Comparison of ENCODE assay signal across 22 mouse cellular contexts in genomic region chr3:126613510-126614128, GRCm38 (mm10). TPM values are rescaled to one million over a fixed set of nuclear protein-coding genes. Genes with fewer than 3 reads are reported as not detected.
DNase-seq lines count a peak whose midpoint lies in the region; ATAC-seq and TF ChIP-seq lines count a peak whose summit lies in the region.
"Had no signal": no experiment of that assay in that cellular context is flagged by ENCODE, and none has a peak within 500 bp of the region (broad histone marks: within the 10 kb centered on the region; RNA-seq: fewer than 3 reads in every experiment).

No protein-coding gene starts in this region.

- peaks cover 40% of the 10 kb centered on the region for H3K36me3 ChIP-seq in heart, adult 2 months (ENCODE audit: control insufficient read depth, insufficient read depth, low read length)
- H3K36me3 ChIP-seq in midbrain, embryonic 11.5 days (ENCODE audit: control insufficient read depth, insufficient read depth, low read length), result no peaks in the 10 kb centered on the region
- H3K36me3 ChIP-seq in midbrain, embryonic 13.5 days, result no peaks in the 10 kb centered on the region
- H3K36me3 ChIP-seq in intestine, embryonic 15.5 days, result no peaks in the 10 kb centered on the region
- H3K36me3 ChIP-seq in small intestine, adult 2 months (ENCODE audit: control insufficient read depth, insufficient read depth, low read length), result peaks cover 7% of the 10 kb centered on the region; the same call in 1 of the 2 replicates
- H3K36me3 ChIP-seq: embryonic facial prominence, embryonic 13.5 days; kidney, embryonic 15.5 days had no signal

- TF ChIP-seq CTCF in heart, adult 2 months (IDR thresholded peaks at IDR 0.05), result no peak
- TF ChIP-seq CTCF in small intestine, adult 2 months (IDR thresholded peaks at IDR 0.05; ENCODE audit: extremely low read depth, insufficient read length, insufficient replicate concordance, low read depth, low read length), result no peak

- 43% methylated on average over 11 of the region's 11 CpGs for WGBS in heart, adult 2 months
- 58% methylated on average over 11 of the region's 11 CpGs for WGBS in midbrain, embryonic 11.5 days
- WGBS in midbrain, embryonic 13.5 days, result 57% methylated on average over 11 of the region's 11 CpGs
- 43% methylated on average over 11 of the region's 11 CpGs for WGBS in intestine, embryonic 15.5 days
- 20% methylated on average over 11 of the region's 11 CpGs for WGBS in small intestine, adult 2 months

- peaks cover 3% of the 10 kb centered on the region for H3K79me2 ChIP-seq in heart, adult 2 months (replicated peaks; ENCODE audit: control insufficient read depth, insufficient read depth, low read length)

- H3K4me2 ChIP-seq in midbrain, embryonic 11.5 days, result no peak overlapping the region
- H3K4me2 ChIP-seq in midbrain, embryonic 13.5 days (replicated peaks), result no peak overlapping the region
- peak overlapping the region; percentile 14 for H3K4me2 ChIP-seq in intestine, embryonic 15.5 days (replicated peaks)
- H3K4me2 ChIP-seq: embryonic facial prominence, embryonic 13.5 days; heart, embryonic 13.5 days; kidney, embryonic 15.5 days had no signal

- H3K9me3 ChIP-seq in midbrain, embryonic 11.5 days (ENCODE audit: control insufficient read depth, low read length), result no peaks in the 10 kb centered on the region
- H3K9me3 ChIP-seq in midbrain, embryonic 13.5 days, result 0 out of 2 replicates have a peak, but pooled peaks cover 3% of the 10 kb centered on the region
- no peaks in the 10 kb centered on the region for H3K9me3 ChIP-seq in intestine, embryonic 15.5 days
- H3K9me3 ChIP-seq: embryonic facial prominence, embryonic 13.5 days; kidney, embryonic 15.5 days had no signal

- no peak for TF ChIP-seq POLR2A in heart, adult 2 months (IDR thresholded peaks at IDR 0.05; ENCODE audit: insufficient read depth, low read depth, low read length)
- TF ChIP-seq POLR2A in small intestine, adult 2 months (IDR thresholded peaks at IDR 0.05; ENCODE audit: low read depth, low read length), result no peak

- H3K27ac ChIP-seq in heart, adult 2 months, result peak overlapping the region; percentile 4; the same call in 1 of the 2 replicates
- no peak overlapping the region for H3K27ac ChIP-seq in midbrain, embryonic 11.5 days (ENCODE audit: low read depth, low read length)
- no peak overlapping the region for H3K27ac ChIP-seq in midbrain, embryonic 13.5 days
- H3K27ac ChIP-seq in intestine, embryonic 15.5 days, result peak overlapping the region; percentile 27; the same call in 1 of the 2 replicates
- H3K27ac ChIP-seq in small intestine, adult 2 months (ENCODE audit: insufficient read depth, low read depth, low read length), result peak overlapping the region; percentile 72
- H3K27ac ChIP-seq: embryonic facial prominence, embryonic 13.5 days; heart, embryonic 13.5 days; kidney, embryonic 15.5 days; layer of hippocampus, adult 2 months had no signal

- intact Hi-C loops in heart, adult 2 months (cut with DNase I), result loop anchor here (5.0 kb wide), 1 partner anchor 79 kb away; no protein-coding TSS in a partner anchor
- intact Hi-C loops in heart, postnatal 14 days (cut with DNase I), result no loop called here

- H3K4me1 ChIP-seq in heart, adult 2 months (ENCODE audit: control insufficient read depth, insufficient read depth, low read length), result peaks cover 26% of the 10 kb centered on the region
- H3K4me1 ChIP-seq in midbrain, embryonic 11.5 days (ENCODE audit: control insufficient read depth, insufficient read depth, low read length), result peaks cover 5% of the 10 kb centered on the region; the same call in 1 of the 2 replicates
- H3K4me1 ChIP-seq in midbrain, embryonic 13.5 days (replicated peaks), result peaks cover 4% of the 10 kb centered on the region; the same call in 1 of the 2 replicates
- H3K4me1 ChIP-seq in intestine, embryonic 15.5 days (replicated peaks), result 0 out of 2 replicates have a peak, but pooled peaks cover 7% of the 10 kb centered on the region
- H3K4me1 ChIP-seq in small intestine, adult 2 months (ENCODE audit: control insufficient read depth, insufficient read depth, insufficient read length, low read length), result peaks cover 25% of the 10 kb centered on the region

- ATAC-seq in midbrain, embryonic 11.5 days (ENCODE audit: low FRiP score), result no peak
- no peak for ATAC-seq in midbrain, embryonic 13.5 days
- ATAC-seq in intestine, embryonic 15.5 days, result peak; percentile 37
- ATAC-seq: forebrain, embryonic 14.5 days; hindbrain, embryonic 16.5 days; lung, postnatal 0 days; midbrain, embryonic 16.5 days had no signal

- no peak for TF ChIP-seq EP300 in heart, adult 2 months (IDR thresholded peaks at IDR 0.05; ENCODE audit: insufficient read depth, low read depth, low read length)

- no peak overlapping the region for H3K4me3 ChIP-seq in heart, adult 2 months
- no peak overlapping the region for H3K4me3 ChIP-seq in midbrain, embryonic 11.5 days (ENCODE audit: low read depth, low read length)
- H3K4me3 ChIP-seq in midbrain, embryonic 13.5 days (replicated peaks), result no peak overlapping the region
- no peak overlapping the region for H3K4me3 ChIP-seq in intestine, embryonic 15.5 days (replicated peaks)
- no peak overlapping the region for H3K4me3 ChIP-seq in small intestine, adult 2 months (ENCODE audit: low read depth, low read length)
- H3K4me3 ChIP-seq: embryonic facial prominence, embryonic 13.5 days; heart, embryonic 13.5 days; kidney, embryonic 15.5 days; layer of hippocampus, adult 2 months; megakaryocyte, embryonic 14.5 days had no signal

- H3K9ac ChIP-seq in heart, adult 2 months (ENCODE audit: low read depth, low read length), result no peak overlapping the region
- H3K9ac ChIP-seq in midbrain, embryonic 11.5 days (ENCODE audit: low read length), result no peak overlapping the region
- no peak overlapping the region for H3K9ac ChIP-seq in midbrain, embryonic 13.5 days (replicated peaks)
- H3K9ac ChIP-seq in intestine, embryonic 15.5 days, result no peak overlapping the region
- H3K9ac ChIP-seq: embryonic facial prominence, embryonic 13.5 days; kidney, embryonic 15.5 days had no signal

- DNase-seq in heart, adult 2 months, result no peak
- no peak for DNase-seq in heart, postnatal 14 days
- peak; percentile 69 for DNase-seq in midbrain, embryonic 11.5 days (ENCODE audit: low spot score, missing footprints)
- DNase-seq in thymus, adult 18-20 months, result no peak
- no peak for DNase-seq in layer of hippocampus, adult 8-10 months (ENCODE audit: low spot score in 2 of 2)
- DNase-seq: gastrocnemius, postnatal 36 days; heart, postnatal 4 days; liver; right cerebral cortex, postnatal 4 days; thymus, adult 2 months had no signal

- H3K27me3 ChIP-seq in heart, adult 2 months (ENCODE audit: control insufficient read depth, insufficient read depth, low read length), result no peaks in the 10 kb centered on the region
- no peaks in the 10 kb centered on the region for H3K27me3 ChIP-seq in midbrain, embryonic 11.5 days (ENCODE audit: control insufficient read depth, insufficient read depth, low read length)
- no peaks in the 10 kb centered on the region for H3K27me3 ChIP-seq in midbrain, embryonic 13.5 days
- no peaks in the 10 kb centered on the region for H3K27me3 ChIP-seq in intestine, embryonic 15.5 days (replicated peaks)
- H3K27me3 ChIP-seq in small intestine, adult 2 months (ENCODE audit: control insufficient read depth, insufficient read depth, low read length), result no peaks in the 10 kb centered on the region
- H3K27me3 ChIP-seq: embryonic facial prominence, embryonic 13.5 days; heart, embryonic 13.5 days; kidney, embryonic 15.5 days had no signal

RNA-seq across cellular contexts. Expression of gene Camk2d, which starts 17.5 kb away (rescaled TPM):
- 100 to 1,000 TPM; 131 to 133 TPM for total RNA-seq in heart, adult 2 months (2021)
- 135 and 218 TPM in 2 replicates for polyA plus RNA-seq in heart, adult 2 months (2012; rRNA removed)
- total RNA-seq in heart, postnatal 14 days (2021), result 100 to 1,000 TPM; 140 to 160 TPM
- 13.5 TPM in 2 replicates for polyA plus RNA-seq in midbrain, embryonic 11.5 days (2014; fragmentation: Nextera tagmentation; extraction: Ambion mirVana)
- polyA plus RNA-seq in midbrain, embryonic 13.5 days (2015; fragmentation: Nextera tagmentation; extraction: Ambion mirVana), result 22.7 and 24.3 TPM in 2 replicates
- 37.8 and 39.9 TPM in 2 replicates for polyA plus RNA-seq in intestine, embryonic 15.5 days (2015; fragmentation: Nextera tagmentation; extraction: Ambion mirVana)
- 22.1 and 89.5 TPM in 2 replicates for polyA plus RNA-seq in small intestine, adult 2 months (2012; rRNA removed)
- 10 to 100 TPM; 59.0 to 69.4 (median 60.4) TPM for total RNA-seq in layer of hippocampus, adult 8-10 months (2022)

Comparison
In these comparisons a context has a peak if more than half of its experiments do, and no peak if none do; other contexts are left out.
1. H3K27ac ChIP-seq: peak in heart, adult 2 months (single experiment), intestine, embryonic 15.5 days (single experiment) and small intestine, adult 2 months (single experiment); none in midbrain, embryonic 11.5 days (single experiment) and midbrain, embryonic 13.5 days (single experiment).